Mouse (Mus musculus): ENCODE results near the gene Upk2. TPM values are rescaled to one million over a fixed set of nuclear protein-coding genes. Genes with fewer than 3 reads are reported as not detected.
"Not testable (repeated sequence)": the region's sequence is repeated elsewhere in the genome, so short reads cannot be mapped to it uniquely, and the experiment has no call there.

Gene Upk2
- total RNA-seq, 2 experiments from 2014 or later, result not detected

- ATAC-seq (ENCODE audit: poor library complexity, severe bottlenecking), result no peak
Measured at GRCm38 (mm10) chr9:44473184-44473583, 18.4 kb upstream of the Upk2 start.

- no peak for ATAC-seq (ENCODE audit: poor library complexity, severe bottlenecking)
Measured at GRCm38 (mm10) chr9:44468800-44469199, 14.0 kb upstream of the Upk2 start.

GRCm38 (mm10) chr9:44468224-44468623 is 13.4 kb upstream of the Upk2 start:
- ATAC-seq (ENCODE audit: poor library complexity, severe bottlenecking), result no peak

GRCm38 (mm10) chr9:44461950-44462349 is 7.2 kb upstream of the Upk2 start:
- peak; percentile 99 for ATAC-seq (ENCODE audit: poor library complexity, severe bottlenecking)

- no peak for ATAC-seq (ENCODE audit: poor library complexity, severe bottlenecking)
Measured at GRCm38 (mm10) chr9:44457035-44457742, 2.4 kb upstream of the Upk2 start.

GRCm38 (mm10) chr9:44454132-44454890 is 465 bp downstream of the Upk2 start:
- ATAC-seq (ENCODE audit: poor library complexity, severe bottlenecking), result peak; percentile 98

GRCm38 (mm10) chr9:44450387-44450786 is 4.4 kb downstream of the Upk2 start:
- no peak for ATAC-seq (ENCODE audit: poor library complexity, severe bottlenecking)

- not testable (repeated sequence) for ATAC-seq (ENCODE audit: poor library complexity, severe bottlenecking)
Measured at GRCm38 (mm10) chr9:44444402-44445025, 10.3 kb downstream of the Upk2 start.

- no peak for ATAC-seq (ENCODE audit: poor library complexity, severe bottlenecking)
Measured at GRCm38 (mm10) chr9:44440961-44441360, 13.8 kb downstream of the Upk2 start, which contains the start of gene Foxr1. Foxr1 (minus strand) TSS chr9:44441136.

GRCm38 (mm10) chr9:44435747-44436146 is 19.0 kb downstream of the Upk2 start:
- ATAC-seq (ENCODE audit: poor library complexity, severe bottlenecking), result peak; percentile 100

GRCm38 (mm10) chr9:44432577-44433185 is 22.1 kb downstream of the Upk2 start:
- ATAC-seq (ENCODE audit: poor library complexity, severe bottlenecking), result no peak

- no peak for ATAC-seq (ENCODE audit: poor library complexity, severe bottlenecking)
Measured at GRCm38 (mm10) chr9:44423576-44423975, 31.2 kb downstream of the Upk2 start.

- ATAC-seq (ENCODE audit: poor library complexity, severe bottlenecking), result no peak
Measured at GRCm38 (mm10) chr9:44420280-44420898, 34.4 kb downstream of the Upk2 start.

GRCm38 (mm10) chr9:44419730-44420129 is 35.0 kb downstream of the Upk2 start:
- ATAC-seq (ENCODE audit: poor library complexity, severe bottlenecking), result not testable (repeated sequence)

GRCm38 (mm10) chr9:44418519-44419385 is 36.0 kb downstream of the Upk2 start, which contains the start of gene Ccdc84:
Ccdc84 (minus strand) TSS chr9:44418569.
- ATAC-seq (ENCODE audit: poor library complexity, severe bottlenecking), result no peak

GRCm38 (mm10) chr9:44417892-44418363 is 36.8 kb downstream of the Upk2 start:
- ATAC-seq (ENCODE audit: poor library complexity, severe bottlenecking), result peak; percentile 99

- ATAC-seq (ENCODE audit: poor library complexity, severe bottlenecking), result no peak; the same call in 1 of the 2 replicates
Measured at GRCm38 (mm10) chr9:44417156-44417891, 37.5 kb downstream of the Upk2 start.

- no peak for ATAC-seq (ENCODE audit: poor library complexity, severe bottlenecking)
Measured at GRCm38 (mm10) chr9:44412781-44413180, 42.0 kb downstream of the Upk2 start.

- ATAC-seq (ENCODE audit: poor library complexity, severe bottlenecking), result no peak
Measured at GRCm38 (mm10) chr9:44412306-44412705, 42.5 kb downstream of the Upk2 start.
